Mouse (Mus musculus) cerebellum, adult 2 months (tissue): ENCODE results near the gene Map3k6.

Experiments
- CTCF ChIP-seq: fragments of 200-500 bp; IDR thresholded peaks from 2 replicates; pipeline ENCODE4 v1.5.1; 2011; ENCODE audit warnings: low read depth, mild to moderate bottlenecking, control low read depth, low read length, moderate library complexity, borderline replicate concordance; ENCODE audit not compliant: insufficient read depth
- POLR2A ChIP-seq: fragments of 200-500 bp; IDR thresholded peaks from 2 replicates; pipeline ENCODE4 v1.6.1; 2011; ENCODE audit warnings: low read length, control low read depth, borderline replicate concordance; ENCODE audit not compliant: insufficient read depth

- TF ChIP-seq POLR2A (no peak), CTCF (no peak)
Observed at GRCm38 (mm10) chr4:133195014-133195413, 45.6 kb upstream of the Map3k6 start.
